Mouse (Mus musculus) 3T3-L1 (cell line): Measurements from ENCODE around the gene Fam107a.
A peak's percentile ranks its signal among the peaks of the same experiment; 100 is the strongest.

Experiments used
- DNase-seq: peaks from one replicate; pipeline ENCODE4 v3.0.0-alpha.2; 2015; ENCODE audit warnings: low read depth, low spot score

Gene Fam107a

GRCm38 (mm10) chr14:8317194-8318097 lies at the start of gene Fam107a:
Gene Fam107a (minus strand): TSS chr14:8318023.
- no peak for DNase-seq

- DNase-seq, result no peak
Measured at GRCm38 (mm10) chr14:8367121-8367520, 49.3 kb upstream of the Fam107a start.

- no peak for DNase-seq
Measured at GRCm38 (mm10) chr14:8365833-8366232, 48.0 kb upstream of the Fam107a start.

- peak; percentile 72 for DNase-seq
Measured at GRCm38 (mm10) chr14:8356836-8357235, 39.0 kb upstream of the Fam107a start.

GRCm38 (mm10) chr14:8355999-8356501 lies 38.2 kb upstream of the Fam107a start:
- DNase-seq, result peak; percentile 83

- DNase-seq, result peak; percentile 49
Measured at GRCm38 (mm10) chr14:8348927-8349326, 31.1 kb upstream of the Fam107a start.

GRCm38 (mm10) chr14:8346255-8346997 lies 28.6 kb upstream of the Fam107a start:
- peak; percentile 74 for DNase-seq

GRCm38 (mm10) chr14:8345566-8345965 lies 27.7 kb upstream of the Fam107a start:
- DNase-seq, result no peak

GRCm38 (mm10) chr14:8342509-8343106 lies 24.8 kb upstream of the Fam107a start:
- no peak for DNase-seq

GRCm38 (mm10) chr14:8340226-8340625 lies 22.4 kb upstream of the Fam107a start:
- no peak for DNase-seq

GRCm38 (mm10) chr14:8335947-8336346 lies 18.1 kb upstream of the Fam107a start:
- no peak for DNase-seq

GRCm38 (mm10) chr14:8334511-8334910 lies 16.7 kb upstream of the Fam107a start:
- no peak for DNase-seq

- peak; percentile 55 for DNase-seq
Measured at GRCm38 (mm10) chr14:8332314-8333252, 14.8 kb upstream of the Fam107a start.

GRCm38 (mm10) chr14:8331307-8331905 lies 13.6 kb upstream of the Fam107a start:
- DNase-seq, result no peak

GRCm38 (mm10) chr14:8330390-8330789 lies 12.6 kb upstream of the Fam107a start:
- DNase-seq, result no peak

GRCm38 (mm10) chr14:8329552-8329951 lies 11.7 kb upstream of the Fam107a start:
- DNase-seq, result no peak

GRCm38 (mm10) chr14:8327371-8327770 lies 9.5 kb upstream of the Fam107a start:
- peak; percentile 9 for DNase-seq

- DNase-seq, result no peak
Measured at GRCm38 (mm10) chr14:8326961-8327360, 9.1 kb upstream of the Fam107a start.

- no peak for DNase-seq
Measured at GRCm38 (mm10) chr14:8325746-8326145, 7.9 kb upstream of the Fam107a start.

GRCm38 (mm10) chr14:8320528-8320927 lies 2.7 kb upstream of the Fam107a start:
- DNase-seq, result no peak
